Mouse (Mus musculus): ENCODE measurements around the gene Txnrd2. TPM values are rescaled to one million over a fixed set of nuclear protein-coding genes. Genes with fewer than 3 reads are reported as not detected.
A peak's percentile ranks its signal among the peaks of the same experiment; 100 is the strongest.

Gene Txnrd2
- polyA plus RNA-seq, 2 experiments = 13.4 to 13.6 TPM

DNA sequence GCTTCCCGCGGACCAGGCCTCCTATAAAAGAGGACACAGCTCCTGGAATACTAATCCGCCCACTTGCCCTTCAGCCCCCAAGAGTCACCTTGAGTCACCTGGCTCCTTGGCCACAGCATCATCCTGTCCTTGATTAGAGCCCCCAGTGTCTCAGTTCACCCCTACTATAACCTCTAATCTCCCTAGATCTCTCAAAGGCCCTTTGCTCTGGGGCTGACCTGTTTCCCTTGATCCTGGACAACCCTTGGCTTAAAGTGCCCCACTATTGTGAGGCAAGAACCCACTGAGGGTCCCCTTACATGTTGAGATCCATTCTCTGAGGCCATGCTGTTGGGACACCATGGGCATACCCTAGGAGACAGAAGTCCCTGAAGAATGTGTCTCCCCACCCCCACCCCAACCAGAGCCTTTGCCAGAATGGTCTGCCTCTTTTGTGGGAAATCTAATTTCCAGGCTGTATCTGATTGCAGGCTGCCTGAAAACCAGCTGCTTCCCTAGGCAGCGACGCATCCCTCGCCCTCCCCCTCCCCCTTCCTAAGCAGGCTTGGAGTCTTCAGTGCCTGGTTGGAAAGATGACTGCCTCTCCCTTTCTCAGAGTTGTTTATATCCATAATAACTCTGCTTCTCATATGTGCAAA, 44.4 kb upstream of the Txnrd2 start:
- no peak overlapping the region for H3K27ac ChIP-seq (replicated peaks; ENCODE audit: low read depth, low read length)
- WGBS = 47% methylated on average over 6 of the region's 6 CpGs
- ATAC-seq (ENCODE audit: low FRiP score, low read depth) = peak; percentile 37; the same call in 1 of the 2 replicates
- no peak overlapping the region for H3K9ac ChIP-seq (ENCODE audit: low read depth, low read length, severe bottlenecking)
- no peak overlapping the region for H3K4me3 ChIP-seq (replicated peaks; ENCODE audit: low read length)
- no peaks in the 10 kb centered on the region for H3K27me3 ChIP-seq (ENCODE audit: control insufficient read depth, insufficient read depth, low read length)
- peak; percentile 48 for DNase-seq (ENCODE audit: low spot score)
- no peak overlapping the region for H3K4me2 ChIP-seq (replicated peaks; ENCODE audit: low read depth, low read length, severe bottlenecking)
- no peaks in the 10 kb centered on the region for H3K9me3 ChIP-seq (ENCODE audit: control insufficient read depth, low read length)
- peaks cover 2% of the 10 kb centered on the region; the same call in 1 of the 2 replicates for H3K4me1 ChIP-seq (ENCODE audit: control insufficient read depth, insufficient read depth, low read length)
- TF ChIP-seq POLR2A (IDR thresholded peaks at IDR 0.05; ENCODE audit: borderline replicate concordance, extremely low read depth, insufficient read depth, insufficient read length) = no peak
- H3K36me3 ChIP-seq (ENCODE audit: control insufficient read depth, insufficient read depth, low read length) = no peaks in the 10 kb centered on the region

DNA sequence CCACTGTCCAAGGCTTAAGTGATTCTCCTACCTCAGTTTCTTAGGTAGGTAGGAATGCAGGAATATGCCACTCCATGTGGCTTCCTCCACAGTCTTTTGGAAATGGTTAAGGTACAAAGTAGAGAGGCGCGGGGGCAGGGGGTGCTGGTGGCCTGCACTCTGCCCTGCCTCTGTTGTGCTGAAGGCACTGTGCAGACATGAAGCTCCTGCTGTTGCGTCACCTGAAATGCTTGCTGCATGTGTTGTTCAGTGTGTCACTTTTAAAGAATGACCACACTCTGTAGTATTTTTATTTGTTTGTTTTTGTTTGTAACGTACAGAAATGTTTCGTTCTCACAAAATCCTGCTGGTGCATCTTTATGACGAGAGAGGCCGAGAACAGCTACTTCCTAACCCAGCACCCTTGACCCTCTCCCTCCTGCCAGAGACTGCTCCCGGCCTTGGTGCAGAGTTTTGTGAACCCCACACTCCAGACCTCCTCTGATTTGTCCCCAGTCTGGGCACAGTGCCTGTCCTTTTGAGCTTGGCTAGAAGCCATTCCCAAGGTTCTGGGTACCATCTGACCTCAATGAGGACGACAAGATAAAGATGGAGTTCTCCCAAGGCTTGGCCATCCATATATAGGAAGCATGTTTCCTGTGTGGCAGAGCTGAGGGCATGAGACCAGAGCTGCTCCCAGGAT, 43.0 kb upstream of the Txnrd2 start:
- no peak overlapping the region for H3K9ac ChIP-seq (ENCODE audit: low read depth, low read length, severe bottlenecking)
- TF ChIP-seq POLR2A (IDR thresholded peaks at IDR 0.05; ENCODE audit: borderline replicate concordance, extremely low read depth, insufficient read depth, insufficient read length) = no peak
- DNase-seq (ENCODE audit: low spot score) = no peak
- no peak overlapping the region for H3K4me2 ChIP-seq (replicated peaks; ENCODE audit: low read depth, low read length, severe bottlenecking)
- ATAC-seq (ENCODE audit: low FRiP score, low read depth) = no peak
- H3K4me1 ChIP-seq (ENCODE audit: control insufficient read depth, insufficient read depth, low read length) = peaks cover 2% of the 10 kb centered on the region; the same call in 1 of the 2 replicates
- no peak overlapping the region for H3K4me3 ChIP-seq (replicated peaks; ENCODE audit: low read length)
- no peaks in the 10 kb centered on the region for H3K27me3 ChIP-seq (ENCODE audit: control insufficient read depth, insufficient read depth, low read length)
- WGBS = 73% methylated on average over 9 of the region's 9 CpGs
- no peaks in the 10 kb centered on the region for H3K9me3 ChIP-seq (ENCODE audit: control insufficient read depth, low read length)
- no peaks in the 10 kb centered on the region for H3K36me3 ChIP-seq (ENCODE audit: control insufficient read depth, insufficient read depth, low read length)
- no peak overlapping the region for H3K27ac ChIP-seq (replicated peaks; ENCODE audit: low read depth, low read length)

DNA sequence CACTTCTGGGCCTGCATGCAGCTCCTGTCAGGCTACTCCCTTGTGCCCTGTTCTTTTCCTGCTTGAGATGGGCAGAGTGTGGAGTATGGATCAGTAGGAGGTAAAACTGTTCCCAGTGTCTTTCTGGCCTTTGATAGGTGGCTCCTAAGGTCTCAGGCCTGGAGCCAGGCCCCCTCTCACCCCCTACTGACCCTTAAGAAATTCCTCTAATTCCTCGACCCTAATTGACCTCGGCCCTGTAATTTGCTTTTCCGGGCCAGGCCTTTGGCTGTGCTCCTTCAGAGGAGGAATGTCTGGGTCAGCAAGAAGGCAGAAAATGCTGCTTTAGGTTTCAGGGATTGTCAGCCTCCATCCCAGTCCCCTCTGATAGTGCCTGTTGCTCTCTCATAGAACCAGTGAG, 42.4 kb upstream of the Txnrd2 start:
- Histone ChIP-seq H3K9me3 (ENCODE audit: control insufficient read depth, low read length) (no peaks in the 10 kb centered on the region), H3K4me1 (ENCODE audit: control insufficient read depth, insufficient read depth, low read length) (peaks cover 2% of the 10 kb centered on the region; the same call in 1 of the 2 replicates), H3K9ac (ENCODE audit: low read depth, low read length, severe bottlenecking) (no peak overlapping the region), H3K36me3 (ENCODE audit: control insufficient read depth, insufficient read depth, low read length) (no peaks in the 10 kb centered on the region), H3K27ac (replicated peaks; ENCODE audit: low read depth, low read length) (no peak overlapping the region), H3K4me3 (replicated peaks; ENCODE audit: low read length) (no peak overlapping the region), H3K27me3 (ENCODE audit: control insufficient read depth, insufficient read depth, low read length) (no peaks in the 10 kb centered on the region), H3K4me2 (replicated peaks; ENCODE audit: low read depth, low read length, severe bottlenecking) (no peak overlapping the region)
- ATAC-seq (ENCODE audit: low FRiP score, low read depth) (no peak), DNase-seq (ENCODE audit: low spot score) (no peak)
- WGBS = 12% methylated on average over 3 of the region's 3 CpGs
- no peak for TF ChIP-seq POLR2A (IDR thresholded peaks at IDR 0.05; ENCODE audit: borderline replicate concordance, extremely low read depth, insufficient read depth, insufficient read length)

DNA sequence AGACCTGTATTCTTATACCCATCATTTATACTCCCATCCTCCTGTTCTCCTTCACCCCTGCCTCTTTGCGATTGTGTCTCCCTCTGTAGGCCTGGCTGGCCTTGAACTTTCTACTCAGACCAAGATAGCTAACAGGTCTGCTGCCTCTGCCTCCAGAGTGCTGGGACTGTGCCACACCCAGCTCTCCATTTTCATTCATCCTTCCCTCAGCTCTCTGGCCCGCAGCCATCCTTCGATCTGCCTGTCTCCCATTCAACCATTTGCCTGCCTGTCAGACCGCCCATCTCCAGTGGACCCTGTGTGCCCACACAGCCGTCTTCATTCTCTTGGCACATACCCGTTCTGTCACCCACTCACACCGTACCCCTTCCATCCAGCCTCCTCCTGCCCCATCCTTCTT, 42.0 kb upstream of the Txnrd2 start:
- Histone ChIP-seq H3K9me3 (ENCODE audit: control insufficient read depth, low read length) (no peaks in the 10 kb centered on the region), H3K27me3 (ENCODE audit: control insufficient read depth, insufficient read depth, low read length) (no peaks in the 10 kb centered on the region), H3K4me1 (ENCODE audit: control insufficient read depth, insufficient read depth, low read length) (peaks cover 2% of the 10 kb centered on the region; the same call in 1 of the 2 replicates), H3K4me3 (replicated peaks; ENCODE audit: low read length) (no peak overlapping the region), H3K9ac (ENCODE audit: low read depth, low read length, severe bottlenecking) (no peak overlapping the region), H3K27ac (replicated peaks; ENCODE audit: low read depth, low read length) (no peak overlapping the region), H3K36me3 (ENCODE audit: control insufficient read depth, insufficient read depth, low read length) (no peaks in the 10 kb centered on the region), H3K4me2 (replicated peaks; ENCODE audit: low read depth, low read length, severe bottlenecking) (no peak overlapping the region)
- no peak for ATAC-seq (ENCODE audit: low FRiP score, low read depth)
- 74% methylated on average over 7 of the region's 7 CpGs for WGBS
- no peak for DNase-seq (ENCODE audit: low spot score)
- no peak for TF ChIP-seq POLR2A (IDR thresholded peaks at IDR 0.05; ENCODE audit: borderline replicate concordance, extremely low read depth, insufficient read depth, insufficient read length)

DNA sequence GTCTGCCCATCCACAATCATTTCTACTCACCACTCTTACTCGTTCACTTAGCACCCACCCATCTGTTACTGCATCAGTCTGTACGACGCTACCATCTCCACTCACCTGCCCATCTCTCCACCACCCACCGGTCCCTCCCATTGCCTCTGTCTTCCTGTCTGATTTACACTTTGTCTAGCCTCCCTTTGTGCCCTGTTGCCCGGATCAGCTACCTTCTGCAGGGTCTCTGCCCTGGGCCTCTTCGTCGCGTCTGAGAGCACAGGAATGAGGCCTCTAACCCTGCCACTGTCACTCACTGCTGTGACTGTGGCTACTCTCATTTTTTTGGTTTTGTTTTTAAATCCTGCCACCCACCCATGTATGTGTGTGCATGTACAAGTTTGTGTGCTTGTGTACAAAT, 41.5 kb upstream of the Txnrd2 start:
- ATAC-seq (ENCODE audit: low FRiP score, low read depth) (no peak), DNase-seq (ENCODE audit: low spot score) (no peak)
- H3K4me3 ChIP-seq (replicated peaks; ENCODE audit: low read length) = no peak overlapping the region
- no peak overlapping the region for H3K9ac ChIP-seq (ENCODE audit: low read depth, low read length, severe bottlenecking)
- H3K4me2 ChIP-seq (replicated peaks; ENCODE audit: low read depth, low read length, severe bottlenecking) = no peak overlapping the region
- no peaks in the 10 kb centered on the region for H3K36me3 ChIP-seq (ENCODE audit: control insufficient read depth, insufficient read depth, low read length)
- WGBS = 77% methylated on average over 8 of the region's 8 CpGs
- peaks cover 2% of the 10 kb centered on the region; the same call in 1 of the 2 replicates for H3K4me1 ChIP-seq (ENCODE audit: control insufficient read depth, insufficient read depth, low read length)
- no peak for TF ChIP-seq POLR2A (IDR thresholded peaks at IDR 0.05; ENCODE audit: borderline replicate concordance, extremely low read depth, insufficient read depth, insufficient read length)
- no peaks in the 10 kb centered on the region for H3K9me3 ChIP-seq (ENCODE audit: control insufficient read depth, low read length)
- H3K27me3 ChIP-seq (ENCODE audit: control insufficient read depth, insufficient read depth, low read length) = no peaks in the 10 kb centered on the region
- H3K27ac ChIP-seq (replicated peaks; ENCODE audit: low read depth, low read length) = no peak overlapping the region

Data from limb, embryonic 14.5 days (tissue).